Mouse (Mus musculus) thymus, adult 2 months (tissue): ENCODE data around the gene Psmf1. TPM values are rescaled to one million over a fixed set of nuclear protein-coding genes. Genes with fewer than 3 reads are reported as not detected.

Experiments
- DNase-seq: peaks from one replicate; pipeline ENCODE4 v3.0.0; 2021
- H3K27ac ChIP-seq: fragments of 200-500 bp; 2 replicates; pipeline ENCODE4 v1.5.1; 2012; ENCODE audit warnings: low read length, control low read depth; ENCODE audit not compliant: control insufficient read depth, insufficient read depth
- H3K27me3 ChIP-seq: fragments of 200-500 bp; 2 replicates; pipeline ENCODE4 v1.6.1; 2012; ENCODE audit warnings: mild to moderate bottlenecking, low read length, moderate library complexity, mixed read lengths; ENCODE audit not compliant: control insufficient read depth, insufficient read depth
- H3K36me3 ChIP-seq: fragments of 200-500 bp; 2 replicates; pipeline ENCODE4 v1.6.1; 2012; ENCODE audit warnings: mild to moderate bottlenecking, low read length, moderate library complexity; ENCODE audit not compliant: control insufficient read depth, insufficient read depth
- H3K4me1 ChIP-seq: fragments of 200-500 bp; replicated peaks from 2 replicates; pipeline ENCODE4 v1.6.1; 2012; ENCODE audit warnings: low read length; ENCODE audit not compliant: control insufficient read depth, insufficient read depth
- H3K4me3 ChIP-seq: fragments of 200-500 bp; 2 replicates; pipeline ENCODE4 v1.5.1; 2012; ENCODE audit warnings: mild to moderate bottlenecking, low read length, control low read depth, moderate library complexity; ENCODE audit not compliant: control insufficient read depth, insufficient read depth
- CTCF ChIP-seq: fragments of 200-500 bp; IDR thresholded peaks from 2 replicates; pipeline ENCODE4 v1.5.1; 2012; ENCODE audit warnings: mild to moderate bottlenecking, control low read depth, low read length, moderate library complexity, borderline replicate concordance; ENCODE audit not compliant: control insufficient read depth, poor library complexity, insufficient read depth; ENCODE audit errors: extremely low read depth
- POLR2A ChIP-seq: fragments of 200-500 bp; IDR thresholded peaks from 2 replicates; pipeline ENCODE4 v1.6.1; 2012; ENCODE audit warnings: mild to moderate bottlenecking, low read length, control low read depth, moderate library complexity; ENCODE audit not compliant: control insufficient read depth, poor library complexity, insufficient read depth; ENCODE audit errors: extremely low read depth
- WGBS: fragments of 180-500 bp; shearing (Covaris S2); methylation state at CpG from one replicate; pipeline ENCODE4 v1.1.7; 2018; 5-methylcytosine and 5-hydroxymethylcytosine counted together
- polyA plus RNA-seq: library from polyadenylated mRNA; depleted of rRNA; stranded (reverse); fragments of >200 nt; gene quantifications from 2 replicates; pipeline ENCODE4 v1.2.3, GENCODE M21; 2012

Gene Psmf1
- polyA plus RNA-seq, 1 experiment = 67.9 TPM

GRCm38 (mm10) chr2:151747847-151748705 lies 4.1 kb upstream of the Psmf1 start:
- no peak for TF ChIP-seq POLR2A
- TF ChIP-seq CTCF = peak; percentile 59; the same call in 1 of the 2 replicates
- Histone ChIP-seq H3K27me3 (no peaks in the 10 kb centered on the region), H3K27ac (no peak overlapping the region), H3K36me3 (no peaks in the 10 kb centered on the region), H3K4me1 (no peaks in the 10 kb centered on the region), H3K4me3 (no peak overlapping the region)
- 46% methylated on average over 19 of the region's 19 CpGs for WGBS
- DNase-seq = peak; percentile 73

- Histone ChIP-seq H3K4me3 (no peak overlapping the region), H3K4me1 (no peaks in the 10 kb centered on the region; the same call in none of the 2 replicates), H3K27me3 (no peaks in the 10 kb centered on the region), H3K36me3 (no peaks in the 10 kb centered on the region), H3K27ac (no peak overlapping the region)
- TF ChIP-seq POLR2A = no peak
- TF ChIP-seq CTCF = no peak
- 82% methylated on average over 6 of the region's 6 CpGs for WGBS
- no peak for DNase-seq
Measured at GRCm38 (mm10) chr2:151742850-151743679, 921 bp downstream of the Psmf1 start.

- no peak overlapping the region for H3K4me3 ChIP-seq
- H3K4me1 ChIP-seq = no peaks in the 10 kb centered on the region; the same call in none of the 2 replicates
- no peaks in the 10 kb centered on the region for H3K27me3 ChIP-seq
- H3K36me3 ChIP-seq = no peaks in the 10 kb centered on the region
- TF ChIP-seq CTCF (no peak), POLR2A (no peak)
- WGBS = 100% methylated on average over 1 of the region's 1 CpGs
- H3K27ac ChIP-seq = no peak overlapping the region
- no peak for DNase-seq
Measured at GRCm38 (mm10) chr2:151742084-151742483, 1.9 kb downstream of the Psmf1 start.

GRCm38 (mm10) chr2:151740741-151741526 lies 3.1 kb downstream of the Psmf1 start:
- peak; percentile 90 for DNase-seq
- no peaks in the 10 kb centered on the region for H3K27me3 ChIP-seq
- no peaks in the 10 kb centered on the region for H3K36me3 ChIP-seq
- peak overlapping the region; percentile 51 for H3K27ac ChIP-seq
- TF ChIP-seq POLR2A (peak; percentile 86), CTCF (0 out of 2 replicates have a peak, but pooled peaks have one; percentile 36)
- under 1% methylated on average over 61 of the region's 61 CpGs for WGBS
- no peaks in the 10 kb centered on the region; the same call in none of the 2 replicates for H3K4me1 ChIP-seq
- peak overlapping the region; percentile 97 for H3K4me3 ChIP-seq

- Histone ChIP-seq H3K27ac (no peak overlapping the region), H3K4me3 (no peak overlapping the region), H3K27me3 (no peaks in the 10 kb centered on the region), H3K36me3 (peaks cover 11% of the 10 kb centered on the region), H3K4me1 (no peaks in the 10 kb centered on the region; the same call in none of the 2 replicates)
- 89% methylated on average over 7 of the region's 7 CpGs for WGBS
- DNase-seq = no peak
- TF ChIP-seq CTCF = no peak
Measured at GRCm38 (mm10) chr2:151739505-151739904, 4.5 kb downstream of the Psmf1 start.

GRCm38 (mm10) chr2:151739081-151739480 lies 4.9 kb downstream of the Psmf1 start:
- H3K27ac ChIP-seq = no peak overlapping the region
- 82% methylated on average over 3 of the region's 3 CpGs for WGBS
- TF ChIP-seq POLR2A = no peak
- no peak for TF ChIP-seq CTCF

More at GRCm38 (mm10) chr2:151739081-151739480, 4.9 kb downstream of the Psmf1 start:
- no peaks in the 10 kb centered on the region for H3K27me3 ChIP-seq
- peaks cover 15% of the 10 kb centered on the region for H3K36me3 ChIP-seq
- no peak for DNase-seq
- no peaks in the 10 kb centered on the region; the same call in none of the 2 replicates for H3K4me1 ChIP-seq
- no peak overlapping the region for H3K4me3 ChIP-seq
